Mouse (Mus musculus) myocyte (in vitro differentiated cells): ENCODE results near the gene Grwd1. TPM values are rescaled to one million over a fixed set of nuclear protein-coding genes. Genes with fewer than 3 reads are reported as not detected.

Experiments
- H3K27me3 ChIP-seq: one replicate; pipeline ENCODE4 v1.6.1; 2011; ENCODE audit not compliant: control insufficient read depth, insufficient read depth, insufficient read length
- H3K36me3 ChIP-seq: one replicate; pipeline ENCODE4 v1.6.1; 2011; ENCODE audit not compliant: control insufficient read depth, insufficient read depth
- H3K4me2 ChIP-seq: one replicate; pipeline ENCODE4 v1.6.1; 2011; ENCODE audit warnings: low read depth, control low read depth
- H3K4me3 ChIP-seq: one replicate; pipeline ENCODE4 v1.5.1; 2011; ENCODE audit warnings: mild to moderate bottlenecking, control low read depth, moderate library complexity
- H3K79me2 ChIP-seq: one replicate; pipeline ENCODE4 v1.6.1; 2011; ENCODE audit not compliant: control insufficient read depth, insufficient read depth
- H3ac ChIP-seq: one replicate; pipeline ENCODE4 v1.6.1; 2011; ENCODE audit not compliant: control insufficient read depth, insufficient read length
- CEBPB ChIP-seq: IDR thresholded peaks from 2 replicates; pipeline ENCODE4 v1.6.1; 2011; ENCODE audit warnings: mild to moderate bottlenecking, moderate library complexity; ENCODE audit not compliant: poor library complexity, insufficient read depth, severe bottlenecking
- E2F4 ChIP-seq: IDR thresholded peaks from one replicate; pipeline ENCODE4 v1.6.1; 2011; ENCODE audit warnings: mild to moderate bottlenecking, control low read depth, moderate library complexity; ENCODE audit not compliant: insufficient read depth
- MAX ChIP-seq: IDR thresholded peaks from one replicate; pipeline ENCODE4 v1.6.1; 2011; ENCODE audit warnings: low read depth, mild to moderate bottlenecking, control low read depth
- MYOD1 ChIP-seq, 3 experiments: IDR thresholded peaks; one replicate each; pipeline ENCODE4 v1.6.1; 2011; ENCODE audit warnings: control low read depth in 2 of 3, low read depth in 2 of 3, mild to moderate bottlenecking in 2 of 3, moderate library complexity in 1 of 3; ENCODE audit not compliant: insufficient read length in 2 of 3, control insufficient read depth in 1 of 3
- MYOG ChIP-seq, 3 experiments: IDR thresholded peaks; one replicate each; pipeline ENCODE4 v1.6.1; 2011; ENCODE audit warnings: control low read depth in 2 of 3, low read depth in 2 of 3, mild to moderate bottlenecking in 2 of 3; ENCODE audit not compliant: insufficient read length in 2 of 3, control insufficient read depth in 1 of 3, insufficient read depth in 1 of 3
- POLR2A ChIP-seq: IDR thresholded peaks from one replicate; pipeline ENCODE4 v1.6.1; 2011; ENCODE audit warnings: low read depth, mild to moderate bottlenecking, control low read depth, moderate library complexity; ENCODE audit not compliant: insufficient read length
- POLR2AphosphoS2 ChIP-seq: IDR thresholded peaks from one replicate; pipeline ENCODE4 v1.6.1; 2011; ENCODE audit warnings: low read depth, control low read depth; ENCODE audit not compliant: insufficient read length
- REST ChIP-seq: IDR thresholded peaks from one replicate; pipeline ENCODE4 v1.6.1; 2011; ENCODE audit warnings: mild to moderate bottlenecking, control low read depth, moderate library complexity; ENCODE audit not compliant: insufficient read depth, insufficient read length
- SRF ChIP-seq: IDR thresholded peaks from one replicate; pipeline ENCODE4 v1.6.1; 2011; ENCODE audit warnings: low read depth; ENCODE audit not compliant: control insufficient read depth, insufficient read length
- TCF12 ChIP-seq: IDR thresholded peaks from one replicate; pipeline ENCODE4 v1.6.1; 2011; ENCODE audit warnings: mild to moderate bottlenecking, control low read depth; ENCODE audit not compliant: poor library complexity, insufficient read depth, severe bottlenecking
- TCF3 ChIP-seq: IDR thresholded peaks from one replicate; pipeline ENCODE4 v1.6.1; 2011; ENCODE audit warnings: low read depth, control low read depth; ENCODE audit not compliant: insufficient read length
- USF1 ChIP-seq: IDR thresholded peaks from one replicate; pipeline ENCODE4 v1.6.1; 2011; ENCODE audit warnings: low read depth, mild to moderate bottlenecking, control low read depth, moderate library complexity
- polyA plus RNA-seq: library from polyadenylated mRNA; unstranded; fragments of >200 nt; fragmentation: generic; extraction: Trizol; gene quantifications from one replicate; pipeline ENCODE4 v1.2.1, GENCODE M21; 2012; ENCODE audit warnings: missing spikeins

Gene Grwd1
- polyA plus RNA-seq, 1 experiment, result 36.2 TPM

DNA sequence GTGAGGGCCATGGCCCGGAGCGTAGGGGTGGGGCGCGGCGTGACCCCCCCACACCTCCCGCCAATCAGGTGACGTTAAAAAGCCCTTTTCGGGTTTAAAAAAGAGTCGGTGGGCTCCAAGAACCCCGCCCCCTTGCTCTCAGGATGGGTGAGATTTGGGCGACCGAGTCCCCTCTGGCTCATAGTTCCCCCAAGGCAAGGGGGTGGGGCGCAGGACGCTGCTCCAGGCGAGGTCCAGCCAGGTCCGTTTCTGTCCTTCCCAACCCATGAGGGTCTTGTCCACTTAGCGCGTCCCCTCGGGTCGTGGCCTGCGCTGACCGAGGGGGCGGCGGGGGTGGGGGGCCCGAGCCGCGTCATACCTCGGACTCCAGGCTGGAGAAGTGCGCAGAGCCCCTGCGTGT, 1.7 kb upstream of the Grwd1 start:
- Histone ChIP-seq H3K79me2 (peaks cover 14% of the 10 kb centered on the region), H3ac (no peak overlapping the region), H3K4me3 (no peak overlapping the region), H3K27me3 (peaks cover 24% of the 10 kb centered on the region), H3K4me2 (no peak overlapping the region), H3K36me3 (peaks cover 1% of the 10 kb centered on the region)
- TF ChIP-seq POLR2A (no peak), E2F4 (no peak), POLR2AphosphoS2 (no peak), SRF (no peak)

DNA sequence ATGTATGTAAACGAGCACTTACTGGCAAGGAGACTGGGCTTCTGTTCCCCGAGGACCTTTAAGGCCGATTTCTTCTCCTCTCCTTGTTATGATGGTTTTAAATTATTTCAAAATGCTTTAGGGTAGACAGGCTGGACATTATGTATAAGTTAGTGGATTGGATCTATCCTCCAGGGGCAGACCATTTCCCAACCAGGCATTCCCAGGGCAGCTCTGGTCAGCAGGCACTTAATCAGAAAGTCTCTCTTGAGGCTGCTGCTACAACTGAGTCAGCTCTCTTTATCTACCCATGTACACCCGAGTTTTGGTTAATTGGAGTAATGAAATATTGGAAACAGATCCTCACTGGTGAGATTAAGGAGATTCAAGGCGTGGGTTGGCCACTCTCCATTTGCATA, 383 bp upstream of the Grwd1 start:
- TF ChIP-seq TCF12 (no peak), E2F4 (no peak), REST (no peak), POLR2A (no peak), SRF (no peak), MYOG (IDR thresholded peaks at IDR 0.05; ENCODE audit: control insufficient read depth in 1 of 3, insufficient read depth in 1 of 3, insufficient read length in 2 of 3, low read depth in 2 of 3) (no peak), POLR2AphosphoS2 (no peak)
- Histone ChIP-seq H3ac (peak overlapping the region; percentile 36), H3K79me2 (peaks cover 14% of the 10 kb centered on the region), H3K4me2 (peak overlapping the region; percentile 72), H3K36me3 (peaks cover 4% of the 10 kb centered on the region), H3K4me3 (peak overlapping the region; percentile 92), H3K27me3 (peaks cover 24% of the 10 kb centered on the region)

DNA sequence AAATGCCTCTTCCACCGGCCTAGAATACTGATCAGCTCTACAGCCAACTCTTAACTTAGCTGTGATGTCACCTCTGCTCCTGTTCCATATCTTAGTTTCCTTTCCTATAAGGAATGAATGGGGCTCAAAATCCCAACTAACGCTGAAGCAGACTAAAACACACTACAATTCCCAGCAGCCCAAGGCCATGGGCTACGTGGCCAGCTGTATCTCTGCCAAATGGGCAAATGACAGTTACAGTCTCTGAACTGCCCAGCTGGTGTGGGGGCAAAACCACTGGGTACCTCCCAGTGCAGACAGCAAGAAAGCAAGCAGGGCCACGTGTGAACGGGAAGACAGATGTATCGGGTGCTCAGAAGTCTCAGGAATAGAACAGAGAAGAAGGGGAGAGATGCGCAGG, 4.1 kb downstream of the Grwd1 start:
- TF ChIP-seq POLR2AphosphoS2 (no peak), TCF3 (no peak), TCF12 (no peak), USF1 (no peak), POLR2A (no peak), MAX (no peak), SRF (no peak), MYOG (IDR thresholded peaks at IDR 0.05; ENCODE audit: control insufficient read depth in 1 of 3, insufficient read depth in 1 of 3, insufficient read length in 2 of 3, low read depth in 2 of 3) (no peak), E2F4 (no peak), CEBPB (no peak), REST (no peak), MYOD1 (IDR thresholded peaks at IDR 0.05; ENCODE audit: control insufficient read depth in 1 of 3, insufficient read length in 2 of 3, low read depth in 2 of 3) (no peak)
- Histone ChIP-seq H3K36me3 (peaks cover 9% of the 10 kb centered on the region), H3K4me3 (no peak overlapping the region), H3K4me2 (no peak overlapping the region), H3K79me2 (peaks cover 14% of the 10 kb centered on the region), H3K27me3 (no peaks in the 10 kb centered on the region), H3ac (no peak overlapping the region)

DNA sequence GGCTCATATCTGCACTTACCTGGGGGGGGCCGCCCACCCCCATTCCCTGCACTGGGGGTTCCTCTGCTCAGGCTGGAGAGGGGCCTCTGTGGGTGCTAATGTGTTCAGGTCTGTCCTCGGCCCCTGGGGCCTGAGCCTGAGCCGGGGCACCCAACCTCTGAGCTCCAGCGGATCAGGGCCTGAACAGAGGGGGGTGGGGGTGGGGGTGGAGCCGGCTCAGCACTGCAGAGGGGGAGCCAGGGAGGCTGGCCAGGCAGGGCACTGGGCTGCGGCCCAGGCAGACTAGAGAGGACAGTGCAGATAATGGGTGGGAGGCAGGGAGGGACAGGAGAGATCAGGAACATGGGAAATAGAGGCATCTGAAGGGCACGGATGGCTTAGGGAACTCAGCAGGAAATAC, 6.1 kb downstream of the Grwd1 start, which contains the start of gene Kcnj14:
TSS of gene Kcnj14 (minus strand) at position 185 of the 400 bp plus-strand sequence.
- Histone ChIP-seq H3K4me3 (no peak within 1 kb of the TSS), H3K4me2 (no peak within 1 kb of the TSS), H3K79me2 (peaks cover 4% of the 10 kb centered on the region), H3ac (no peak within 1 kb of the TSS), H3K27me3 (no peaks in the 10 kb centered on the region), H3K36me3 (peaks cover 9% of the 10 kb centered on the region)
- TF ChIP-seq POLR2AphosphoS2 (no peak), POLR2A (no peak), MAX (no peak), TCF12 (no peak), SRF (no peak), CEBPB (no peak), REST (no peak), USF1 (no peak), MYOG (IDR thresholded peaks at IDR 0.05; ENCODE audit: control insufficient read depth in 1 of 3, insufficient read depth in 1 of 3, insufficient read length in 2 of 3, low read depth in 2 of 3) (no peak), TCF3 (no peak), MYOD1 (IDR thresholded peaks at IDR 0.05; ENCODE audit: control insufficient read depth in 1 of 3, insufficient read length in 2 of 3, low read depth in 2 of 3) (no peak), E2F4 (no peak)

DNA sequence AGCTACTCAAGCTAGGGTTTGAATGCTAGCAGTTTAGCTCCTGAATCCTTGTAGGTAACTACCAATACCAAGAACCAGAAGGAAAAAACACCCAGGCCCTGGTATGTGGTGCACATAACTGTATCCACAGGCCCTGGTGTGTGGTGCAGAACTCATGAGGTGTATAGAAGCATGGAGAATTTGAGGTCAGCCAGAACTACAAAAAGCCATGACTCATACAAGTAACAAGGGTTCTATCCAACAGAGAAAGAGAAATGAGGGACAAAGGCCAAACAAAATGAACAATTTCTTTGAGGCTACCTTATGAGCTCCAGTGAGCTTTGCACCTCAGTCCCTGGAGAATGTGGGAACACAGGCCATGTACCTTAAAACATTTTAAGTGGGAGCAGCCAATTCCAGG, 9.8 kb downstream of the Grwd1 start:
- Histone ChIP-seq H3K4me3 (no peak overlapping the region), H3K36me3 (peaks cover 3% of the 10 kb centered on the region), H3K4me2 (no peak overlapping the region), H3ac (no peak overlapping the region), H3K27me3 (no peaks in the 10 kb centered on the region), H3K79me2 (no peaks in the 10 kb centered on the region)
- TF ChIP-seq SRF (no peak), CEBPB (no peak), REST (no peak), TCF12 (no peak), POLR2A (no peak), POLR2AphosphoS2 (no peak), MAX (no peak), MYOG (IDR thresholded peaks at IDR 0.05; ENCODE audit: control insufficient read depth in 1 of 3, insufficient read depth in 1 of 3, insufficient read length in 2 of 3, low read depth in 2 of 3) (no peak), MYOD1 (IDR thresholded peaks at IDR 0.05; ENCODE audit: control insufficient read depth in 1 of 3, insufficient read length in 2 of 3, low read depth in 2 of 3) (no peak), USF1 (no peak)
